Mouse (Mus musculus): ENCODE measurements at regions not wholly inside any gene's neighbourhood (a gene's known extent, or its start where the extent isn't known, plus 50 kb on each side); places are given as distances from the start of the nearest gene placed in this dataset.

- ATAC-seq (ENCODE audit: low read depth) (no peak), DNase-seq (ENCODE audit: low spot score) (no peak)
- no peaks in the 10 kb centered on the region for H3K27me3 ChIP-seq (replicated peaks; ENCODE audit: control insufficient read depth, insufficient read depth, low read length)
- no peak overlapping the region for H3K27ac ChIP-seq (replicated peaks; ENCODE audit: low read depth, low read length)
- WGBS = 75% methylated on average over 11 of the region's 11 CpGs
- H3K36me3 ChIP-seq (ENCODE audit: control insufficient read depth, insufficient read depth, low read length) = no peaks in the 10 kb centered on the region
- H3K9me3 ChIP-seq (ENCODE audit: control insufficient read depth, low read length) = no peaks in the 10 kb centered on the region
- no peak overlapping the region for H3K9ac ChIP-seq (ENCODE audit: low read depth, low read length)
- peaks cover 5% of the 10 kb centered on the region; the same call in 1 of the 2 replicates for H3K4me1 ChIP-seq (ENCODE audit: control insufficient read depth, insufficient read depth, low read length)
- H3K4me3 ChIP-seq (ENCODE audit: low read depth, low read length) = no peak overlapping the region
- no peak overlapping the region for H3K4me2 ChIP-seq (ENCODE audit: low read depth, low read length)
Observed at GRCm38 (mm10) chr11:23120533-23121210, 113.3 kb downstream of the Fam161a start.

GRCm38 (mm10) chr11:23124198-23124951 lies 117.0 kb downstream of the Fam161a start:
- WGBS = 4% methylated on average over 15 of the region's 25 CpGs

GRCm38 (mm10) chr11:23131122-23131521 lies 123.8 kb downstream of the Fam161a start:
- whole genome bisulfite sequencing = 66% methylated on average over 1 of the region's 1 CpGs
- DNase-seq (ENCODE audit: low spot score) (no peak), ATAC-seq (ENCODE audit: low read depth) (no peak)
- H3K9me3 ChIP-seq (ENCODE audit: control insufficient read depth, low read length) = no peaks in the 10 kb centered on the region
- H3K36me3 ChIP-seq (ENCODE audit: control insufficient read depth, insufficient read depth, low read length) = no peaks in the 10 kb centered on the region
- no peaks in the 10 kb centered on the region for H3K4me1 ChIP-seq (ENCODE audit: control insufficient read depth, insufficient read depth, low read length)
- no peak overlapping the region for H3K27ac ChIP-seq (replicated peaks; ENCODE audit: low read depth, low read length)
- no peak overlapping the region for H3K4me3 ChIP-seq (ENCODE audit: low read depth, low read length)
- no peak overlapping the region for H3K4me2 ChIP-seq (ENCODE audit: low read depth, low read length)
- no peaks in the 10 kb centered on the region for H3K27me3 ChIP-seq (replicated peaks; ENCODE audit: control insufficient read depth, insufficient read depth, low read length)
- no peak overlapping the region for H3K9ac ChIP-seq (ENCODE audit: low read depth, low read length)

More at GRCm38 (mm10) chr11:23124198-23124951, 117.0 kb downstream of the Fam161a start:
- no peaks in the 10 kb centered on the region for H3K9me3 ChIP-seq (ENCODE audit: control insufficient read depth, low read length)
- no peak overlapping the region for H3K27ac ChIP-seq (replicated peaks; ENCODE audit: low read depth, low read length)
- peak; percentile 94 for ATAC-seq (ENCODE audit: low read depth)
- H3K4me1 ChIP-seq (ENCODE audit: control insufficient read depth, insufficient read depth, low read length) = peaks cover 5% of the 10 kb centered on the region; the same call in 1 of the 2 replicates
- peak overlapping the region; percentile 40 for H3K9ac ChIP-seq (ENCODE audit: low read depth, low read length)
- peak overlapping the region; percentile 66 for H3K4me2 ChIP-seq (ENCODE audit: low read depth, low read length)
- no peaks in the 10 kb centered on the region for H3K27me3 ChIP-seq (replicated peaks; ENCODE audit: control insufficient read depth, insufficient read depth, low read length)
- peak; percentile 87 for DNase-seq (ENCODE audit: low spot score)
- no peaks in the 10 kb centered on the region for H3K36me3 ChIP-seq (ENCODE audit: control insufficient read depth, insufficient read depth, low read length)
- H3K4me3 ChIP-seq (ENCODE audit: low read depth, low read length) = peak overlapping the region; percentile 36

- Histone ChIP-seq H3K27ac (replicated peaks; ENCODE audit: low read depth, low read length) (no peak overlapping the region), H3K4me3 (ENCODE audit: low read depth, low read length) (no peak overlapping the region), H3K9me3 (ENCODE audit: control insufficient read depth, low read length) (no peaks in the 10 kb centered on the region), H3K4me2 (ENCODE audit: low read depth, low read length) (no peak overlapping the region), H3K27me3 (replicated peaks; ENCODE audit: control insufficient read depth, insufficient read depth, low read length) (no peaks in the 10 kb centered on the region), H3K36me3 (ENCODE audit: control insufficient read depth, insufficient read depth, low read length) (no peaks in the 10 kb centered on the region), H3K4me1 (ENCODE audit: control insufficient read depth, insufficient read depth, low read length) (no peaks in the 10 kb centered on the region), H3K9ac (ENCODE audit: low read depth, low read length) (no peak overlapping the region)
- WGBS = 71% methylated on average over 1 of the region's 1 CpGs
- no peak for ATAC-seq (ENCODE audit: low read depth)
- no peak for DNase-seq (ENCODE audit: low spot score)
Observed at GRCm38 (mm10) chr11:23131632-23132031, 124.2 kb upstream of the Xpo1 start.

- no peaks in the 10 kb centered on the region for H3K9me3 ChIP-seq (ENCODE audit: control insufficient read depth, low read length)
Observed at GRCm38 (mm10) chr11:23140429-23141099, 115.3 kb upstream of the Xpo1 start.

GRCm38 (mm10) chr11:23141100-23141837 lies 114.6 kb upstream of the Xpo1 start:
- DNase-seq (ENCODE audit: low spot score) (no peak), ATAC-seq (ENCODE audit: low read depth) (peak; percentile 37; the same call in 1 of the 2 replicates)
- Histone ChIP-seq H3K4me2 (ENCODE audit: low read depth, low read length) (no peak overlapping the region), H3K4me1 (ENCODE audit: control insufficient read depth, insufficient read depth, low read length) (no peaks in the 10 kb centered on the region), H3K4me3 (ENCODE audit: low read depth, low read length) (no peak overlapping the region), H3K36me3 (ENCODE audit: control insufficient read depth, insufficient read depth, low read length) (no peaks in the 10 kb centered on the region), H3K27ac (replicated peaks; ENCODE audit: low read depth, low read length) (no peak overlapping the region), H3K9ac (ENCODE audit: low read depth, low read length) (no peak overlapping the region), H3K27me3 (replicated peaks; ENCODE audit: control insufficient read depth, insufficient read depth, low read length) (no peaks in the 10 kb centered on the region), H3K9me3 (ENCODE audit: control insufficient read depth, low read length) (no peaks in the 10 kb centered on the region)
- 57% methylated on average over 12 of the region's 12 CpGs for WGBS

More at GRCm38 (mm10) chr11:23140429-23141099, 115.3 kb upstream of the Xpo1 start:
- Histone ChIP-seq H3K36me3 (ENCODE audit: control insufficient read depth, insufficient read depth, low read length) (no peaks in the 10 kb centered on the region), H3K4me1 (ENCODE audit: control insufficient read depth, insufficient read depth, low read length) (no peaks in the 10 kb centered on the region), H3K9ac (ENCODE audit: low read depth, low read length) (no peak overlapping the region), H3K27me3 (replicated peaks; ENCODE audit: control insufficient read depth, insufficient read depth, low read length) (no peaks in the 10 kb centered on the region), H3K27ac (replicated peaks; ENCODE audit: low read depth, low read length) (no peak overlapping the region), H3K4me2 (ENCODE audit: low read depth, low read length) (no peak overlapping the region), H3K4me3 (ENCODE audit: low read depth, low read length) (no peak overlapping the region)
- peak; percentile 70 for DNase-seq (ENCODE audit: low spot score)
- 39% methylated on average over 6 of the region's 6 CpGs for WGBS
- peak; percentile 86 for ATAC-seq (ENCODE audit: low read depth)

GRCm38 (mm10) chr11:23148048-23148596 lies 107.7 kb upstream of the Xpo1 start:
- H3K27ac ChIP-seq (replicated peaks; ENCODE audit: low read depth, low read length) = no peak overlapping the region
- 87% methylated on average over 8 of the region's 8 CpGs for WGBS
- ATAC-seq (ENCODE audit: low read depth) (no peak), DNase-seq (ENCODE audit: low spot score) (no peak)
- no peaks in the 10 kb centered on the region for H3K4me1 ChIP-seq (ENCODE audit: control insufficient read depth, insufficient read depth, low read length)
- H3K27me3 ChIP-seq (replicated peaks; ENCODE audit: control insufficient read depth, insufficient read depth, low read length) = no peaks in the 10 kb centered on the region
- H3K36me3 ChIP-seq (ENCODE audit: control insufficient read depth, insufficient read depth, low read length) = no peaks in the 10 kb centered on the region
- H3K9me3 ChIP-seq (ENCODE audit: control insufficient read depth, low read length) = no peaks in the 10 kb centered on the region
- H3K4me2 ChIP-seq (ENCODE audit: low read depth, low read length) = no peak overlapping the region
- H3K4me3 ChIP-seq (ENCODE audit: low read depth, low read length) = no peak overlapping the region
- no peak overlapping the region for H3K9ac ChIP-seq (ENCODE audit: low read depth, low read length)

Data from embryonic facial prominence, embryonic 14.5 days (tissue).